Mouse (Mus musculus): ENCODE measurements at regions not wholly inside any gene's neighbourhood (a gene's known extent, or its start where the extent isn't known, plus 50 kb on each side); places are given as distances from the start of the nearest gene placed in this dataset.

DNA sequence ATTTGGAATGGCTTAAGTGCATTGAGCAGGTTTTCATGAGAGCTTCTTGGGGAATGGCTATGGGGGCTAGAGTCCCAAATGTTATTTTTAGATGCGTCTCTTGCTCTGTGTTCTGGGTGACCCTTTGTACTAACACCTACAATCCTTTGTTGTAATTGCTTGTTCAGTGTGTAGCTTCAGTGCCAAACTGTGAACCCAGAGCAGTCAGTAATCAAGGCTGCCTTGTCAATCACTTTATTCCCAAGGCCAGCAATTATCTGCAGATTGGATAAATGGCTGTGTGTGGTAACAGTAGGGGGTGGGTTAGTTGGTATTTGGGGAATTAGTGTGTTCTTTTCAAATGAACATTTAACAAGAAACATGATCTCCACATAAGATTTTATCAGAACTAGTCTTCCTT lies 390.4 kb downstream of the Poteg start:
- no peak for DNase-seq (ENCODE audit: low spot score in 2 of 2)

DNA sequence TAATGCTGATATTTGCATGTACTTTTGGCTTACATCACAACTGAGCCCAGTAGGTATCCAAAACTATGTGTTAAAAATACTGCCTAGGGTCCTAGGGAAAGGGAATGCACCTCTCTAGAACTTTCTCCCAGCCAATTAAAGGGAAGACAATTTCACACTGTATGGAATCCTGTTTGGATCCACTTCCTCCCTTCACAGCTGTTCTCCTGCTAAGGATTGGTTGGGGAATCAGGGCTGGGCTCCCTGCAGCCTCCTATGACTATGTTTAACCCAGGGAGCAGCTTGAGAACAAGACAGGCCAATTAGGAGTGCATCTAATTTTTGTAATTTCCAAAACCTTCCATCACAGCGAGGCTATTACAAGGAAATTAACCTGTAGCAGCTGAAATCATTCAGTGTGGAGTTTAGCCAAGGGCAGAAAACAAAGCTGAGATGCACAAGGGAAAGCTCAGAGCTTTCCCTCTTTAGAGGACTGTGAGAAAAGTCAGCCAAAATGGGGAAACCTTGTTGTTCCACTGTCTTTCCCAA lies 419.1 kb downstream of the Poteg start:
- DNase-seq (ENCODE audit: low spot score in 2 of 2): no peak

DNA sequence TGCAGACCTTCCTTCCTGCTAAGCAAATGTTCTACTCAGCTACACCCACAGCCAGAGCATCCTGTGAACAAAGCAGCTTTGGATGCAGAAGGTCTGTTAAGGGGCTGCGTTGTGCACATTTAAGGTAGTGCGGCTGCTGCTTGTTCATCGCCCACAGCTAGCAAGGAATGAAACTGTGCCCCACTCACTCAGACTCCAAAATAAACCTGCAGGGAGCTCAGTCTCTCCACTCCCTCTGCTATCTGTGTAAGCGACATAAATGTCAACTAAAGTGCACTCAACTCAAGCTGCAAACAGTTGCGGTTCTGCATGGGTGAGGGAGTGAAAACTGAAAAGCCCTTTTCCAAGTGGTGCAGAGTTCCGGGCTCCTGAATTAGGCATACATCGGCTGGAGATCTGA lies 421.1 kb downstream of the Poteg start:
- DNase-seq (ENCODE audit: low spot score in 2 of 2): peak; percentile 20 to 29

DNA sequence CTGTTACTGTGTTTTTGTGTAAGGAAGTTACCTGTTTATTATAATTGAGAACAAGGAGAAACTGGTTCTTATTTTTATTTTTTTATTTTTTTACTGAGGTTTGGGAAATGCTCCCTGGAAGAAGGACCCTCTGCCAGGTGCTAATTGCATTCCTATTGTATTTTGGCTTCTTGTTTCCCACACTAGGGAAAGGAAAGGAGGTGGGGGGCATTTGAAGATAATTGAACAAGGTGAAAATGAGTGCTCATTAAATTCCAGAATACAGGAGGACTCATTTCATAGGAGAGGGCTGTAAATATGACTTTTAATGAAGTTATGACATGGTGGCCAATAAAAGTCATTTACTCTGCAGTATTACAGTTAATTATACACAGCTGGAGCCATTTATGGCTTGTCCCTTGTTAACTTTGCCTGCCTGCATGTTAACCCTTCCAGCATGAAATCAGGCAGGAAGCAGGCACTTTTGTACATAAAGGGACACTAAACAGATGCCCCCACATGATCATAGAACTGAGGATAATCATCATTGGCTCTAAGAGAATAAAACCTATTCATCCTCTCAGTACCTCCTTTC lies 430.3 kb downstream of the Poteg start:
- DNase-seq (ENCODE audit: low spot score in 2 of 2): no peak

DNA sequence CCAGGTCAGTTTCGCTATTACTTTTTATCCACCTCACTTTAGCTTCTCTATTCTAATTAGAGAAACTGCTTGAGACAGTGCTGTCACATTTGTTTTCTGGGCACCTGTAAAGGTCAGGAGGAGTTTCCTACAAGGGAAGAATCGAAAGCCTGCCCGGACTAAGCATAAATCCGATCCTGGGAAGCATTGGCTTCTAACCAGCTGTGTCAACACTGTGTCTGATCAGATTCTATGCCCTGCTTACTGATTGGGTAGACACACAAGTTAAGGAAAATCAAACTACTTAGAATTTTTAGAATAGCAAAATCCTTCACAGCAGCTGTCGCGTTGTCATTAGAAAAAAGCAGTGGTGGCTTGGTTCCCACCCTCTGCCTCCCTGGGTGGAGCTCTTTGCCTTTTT lies 441.8 kb downstream of the Poteg start:
- DNase-seq (ENCODE audit: low spot score in 2 of 2): no peak

DNA sequence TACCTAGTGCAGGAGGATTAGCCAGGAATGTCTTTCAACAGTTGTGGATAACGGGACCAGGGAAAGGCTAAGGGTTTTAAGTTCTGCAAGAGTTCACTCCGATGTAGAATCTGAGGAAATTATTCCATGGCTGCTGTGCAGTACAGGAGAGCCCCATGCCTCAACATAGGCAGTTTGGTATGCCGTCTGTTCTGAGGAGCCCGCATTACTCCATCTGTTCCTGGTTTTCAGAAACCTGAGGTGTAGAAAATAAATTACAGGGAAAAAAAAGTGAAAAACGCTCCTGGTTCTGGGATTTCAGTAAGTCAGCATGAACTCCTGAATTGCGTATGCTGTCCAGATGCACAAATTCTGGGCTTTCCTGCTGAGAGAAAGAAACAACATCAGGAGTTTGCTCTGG lies 446.9 kb downstream of the Poteg start:
- DNase-seq (ENCODE audit: low spot score in 2 of 2): no peak

DNA sequence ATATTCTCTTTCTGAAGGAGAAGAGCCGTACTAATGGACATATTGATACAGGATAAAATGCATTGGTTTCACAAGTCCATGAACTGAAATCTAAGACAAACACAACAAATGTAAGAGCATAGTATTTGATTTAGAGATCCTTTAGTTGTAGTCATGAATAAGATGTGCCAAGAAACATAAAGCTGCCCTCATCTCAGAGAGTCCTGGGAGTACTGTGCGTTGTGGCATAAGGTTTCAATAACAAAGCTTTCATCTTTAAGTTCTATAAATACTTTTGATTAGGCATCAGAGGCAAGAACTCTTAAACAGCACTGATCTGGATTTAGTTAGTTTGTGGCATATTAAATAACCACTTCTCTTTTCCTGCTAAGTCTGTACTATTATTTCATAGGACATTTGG lies 452.6 kb downstream of the Poteg start:
- DNase-seq (ENCODE audit: low spot score in 2 of 2): no peak

DNA sequence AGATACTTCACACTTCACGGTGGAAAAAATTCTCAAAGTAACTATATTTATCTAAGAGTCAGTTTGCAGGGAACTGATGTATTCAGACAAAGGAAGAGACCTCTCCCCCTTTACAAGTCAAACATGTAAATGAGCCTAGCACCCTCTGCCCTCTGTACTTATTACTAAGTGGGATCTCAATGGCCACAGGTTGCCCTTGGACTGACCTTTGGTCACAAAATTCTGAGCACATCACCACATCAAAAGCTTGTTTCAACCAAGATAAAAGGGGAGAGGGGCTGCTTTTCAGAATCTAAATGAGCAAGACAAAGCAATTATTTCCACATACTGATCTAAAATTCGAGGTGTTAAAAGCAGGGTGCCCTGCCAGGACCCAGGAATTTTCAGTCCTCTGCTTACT lies 456.3 kb downstream of the Poteg start:
- DNase-seq (ENCODE audit: low spot score in 2 of 2): no peak

DNA sequence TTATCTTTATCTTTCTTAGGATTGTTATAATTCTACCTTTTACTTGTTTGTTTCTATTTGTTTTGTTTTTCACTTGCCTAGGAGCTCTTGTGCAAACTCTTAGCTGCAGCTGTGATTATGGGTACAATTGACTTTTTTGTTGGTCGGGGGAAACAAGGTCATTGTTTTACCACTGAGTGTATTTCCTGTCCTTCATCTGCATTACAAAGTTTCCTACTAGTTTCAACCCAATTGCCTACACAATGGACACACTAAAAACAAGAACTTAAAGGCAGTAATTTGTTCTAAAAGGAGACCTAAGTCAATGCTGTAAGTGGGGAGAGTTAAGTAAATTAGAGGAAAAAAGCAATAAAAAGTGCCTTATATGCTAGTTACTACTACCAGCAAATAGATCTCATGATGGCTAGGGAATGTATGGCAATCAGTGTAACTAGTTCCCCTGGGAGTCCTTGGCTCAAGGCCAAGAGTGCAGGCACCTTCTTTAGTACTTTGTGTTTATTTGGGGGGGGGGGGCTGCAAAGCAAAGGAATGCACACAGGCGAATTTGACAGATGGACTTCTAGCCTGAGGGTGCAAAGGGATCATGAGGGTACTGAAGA lies 462.0 kb downstream of the Poteg start:
- DNase-seq (ENCODE audit: low spot score in 2 of 2): no peak

DNA sequence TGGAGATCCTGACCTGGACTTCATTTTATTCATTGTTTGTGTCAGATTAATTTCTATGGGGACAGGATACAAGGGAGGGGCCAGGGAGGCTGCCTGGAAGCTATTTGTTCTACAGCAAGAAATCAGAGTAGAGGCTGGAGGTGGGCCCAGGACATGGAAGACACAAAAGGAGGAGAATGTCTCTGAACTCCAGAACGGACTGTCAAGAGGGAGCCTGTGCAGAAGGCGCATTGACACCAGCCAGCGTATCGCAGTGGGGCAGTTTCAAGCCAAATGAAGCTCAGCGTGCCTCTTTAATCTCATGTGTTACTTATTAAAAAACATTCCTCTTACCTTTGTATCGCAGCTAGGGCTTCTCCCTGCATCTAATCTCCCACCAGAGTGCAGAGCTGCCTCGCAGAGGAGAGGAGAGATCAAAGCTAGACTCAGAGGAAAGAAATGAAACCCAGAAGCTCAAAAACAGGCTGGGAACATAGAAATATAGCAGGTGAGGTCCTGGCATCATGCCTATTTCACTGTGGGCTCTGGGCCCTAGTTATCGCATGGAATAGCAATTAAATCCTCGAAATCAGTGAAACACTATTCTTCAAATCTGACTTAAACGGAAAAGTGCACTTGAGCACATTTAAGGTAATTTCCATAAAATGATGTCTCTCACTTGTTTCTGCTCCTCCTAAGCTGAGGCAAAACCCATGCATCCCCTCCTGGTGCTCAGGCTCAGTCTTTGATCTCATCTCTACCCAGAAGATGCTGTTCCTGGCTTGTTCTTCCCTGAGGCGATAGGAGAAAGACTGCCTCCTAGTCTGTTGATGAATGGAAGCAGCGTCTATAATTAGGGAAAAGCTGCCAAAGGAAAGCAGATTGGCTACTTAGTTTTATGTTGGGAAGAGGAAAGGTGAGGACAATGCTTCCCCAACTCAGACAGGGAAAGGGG lies 491.4 kb downstream of the Poteg start:
- no peak for DNase-seq (ENCODE audit: low spot score in 2 of 2)

DNA sequence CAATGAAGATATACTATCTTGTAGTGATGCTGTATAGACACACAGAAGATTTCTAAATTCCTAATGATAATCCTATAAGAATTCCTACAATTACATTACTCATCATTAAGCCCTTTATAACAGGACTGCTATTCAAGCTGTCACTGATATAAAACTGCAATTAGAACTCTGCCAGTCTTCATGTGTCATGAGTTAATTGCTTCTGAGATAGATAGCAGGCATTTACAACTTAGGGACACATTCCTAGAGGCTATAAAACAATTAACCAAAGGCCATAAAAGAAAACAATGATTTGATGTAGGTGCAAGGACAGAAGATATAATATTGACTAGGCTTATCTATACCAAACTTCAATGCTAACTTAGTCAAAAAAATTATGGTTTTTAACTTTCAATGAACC lies 507.5 kb downstream of the Poteg start:
- no peak for DNase-seq (ENCODE audit: low spot score in 2 of 2)

DNA sequence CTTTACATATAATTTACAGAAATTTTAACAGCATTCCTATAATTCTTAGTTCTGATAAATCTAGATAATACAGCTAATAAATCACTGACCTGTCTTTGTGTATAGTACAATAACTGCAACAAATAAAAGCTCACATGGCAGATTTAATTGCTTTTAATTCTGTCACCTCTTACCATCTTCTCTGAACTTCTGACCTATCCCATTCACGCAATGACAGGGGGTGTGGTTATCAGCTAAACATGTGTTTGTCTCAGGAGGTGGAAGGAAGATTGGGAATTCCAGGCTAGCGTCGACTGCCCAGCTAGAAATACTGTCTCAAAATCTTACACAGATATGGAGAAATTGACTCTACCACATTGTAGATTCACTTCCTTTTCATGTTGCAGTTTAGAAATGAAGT lies 533.5 kb downstream of the Poteg start:
- DNase-seq (ENCODE audit: low spot score in 2 of 2): no peak

DNA sequence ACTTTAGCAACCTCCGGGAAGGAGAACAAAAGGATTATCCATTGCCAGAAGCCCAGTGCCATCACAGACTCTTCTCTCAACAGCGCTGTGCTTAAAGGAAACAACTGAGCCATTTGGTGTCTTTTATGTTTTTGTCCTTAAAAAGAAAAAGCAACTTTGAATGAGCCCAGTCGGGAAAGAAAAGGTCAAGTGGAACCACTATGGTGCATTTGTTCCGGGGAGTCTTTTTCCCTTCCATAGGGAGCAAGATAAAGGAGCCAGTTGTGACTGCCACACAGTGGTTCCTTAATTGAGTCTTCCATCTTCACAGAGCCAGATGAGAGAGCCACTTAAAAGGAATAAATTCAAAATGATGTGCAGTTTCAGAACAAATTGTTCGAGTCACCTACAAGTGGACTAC lies 534.3 kb downstream of the Poteg start:
- DNase-seq (ENCODE audit: low spot score in 2 of 2): no peak

DNA sequence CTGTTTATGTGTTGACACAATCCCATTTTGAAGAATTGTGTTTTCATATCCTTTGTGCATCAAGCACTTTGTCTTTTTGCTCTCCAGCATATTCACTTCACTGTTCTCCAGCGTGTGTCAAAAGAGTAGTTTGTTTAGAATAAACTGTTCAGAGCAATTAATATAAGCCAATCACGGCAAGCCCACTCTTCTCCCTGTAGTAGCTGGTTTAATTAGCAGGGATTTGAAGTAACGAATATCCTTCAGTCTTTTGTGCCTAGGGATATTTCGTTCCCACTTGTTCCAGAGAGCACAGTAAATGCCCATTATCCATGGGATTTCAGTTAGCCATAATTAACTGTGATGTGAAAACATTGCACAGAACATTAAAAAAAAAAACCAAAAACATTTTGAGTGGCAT lies 565.4 kb downstream of the Poteg start:
- no peak for DNase-seq (ENCODE audit: low spot score in 2 of 2)

All from frontal cortex, postnatal 14 days (tissue).